Comparison of ENCODE assay signal across 8 mouse cellular contexts in genomic region chr8:124662446-124663111, GRCm38 (mm10). TPM values are rescaled to one million over a fixed set of nuclear protein-coding genes. Genes with fewer than 3 reads are reported as not detected.
A peak's percentile ranks its signal among the peaks of the same experiment; 100 is the strongest.
DNase-seq lines count a peak whose midpoint lies in the region; ATAC-seq and TF ChIP-seq lines count a peak whose summit lies in the region.

No protein-coding gene starts in this region.

- intact Hi-C loops in heart, postnatal 36 days (cut with DNase I), result loop anchor here (2.0 kb wide), 2 partner anchors 18 to 30 kb away; no protein-coding TSS in a partner anchor

- peaks cover 51% of the 10 kb centered on the region for H3K79me2 ChIP-seq in C2C12 (ENCODE audit: control insufficient read depth, insufficient read depth)

- no peaks in the 10 kb centered on the region for H3K9me3 ChIP-seq in liver, postnatal 0 days (ENCODE audit: low read length)

- TF ChIP-seq CTCF in C2C12 (IDR thresholded peaks at IDR 0.05; ENCODE audit: control insufficient read depth, insufficient read depth, insufficient read length), result no peak
- TF ChIP-seq CTCF in liver, postnatal 0 days (IDR thresholded peaks at IDR 0.05; ENCODE audit: low read depth), result no peak

- H3K9ac ChIP-seq in liver, postnatal 0 days (replicated peaks), result peak overlapping the region; percentile 86

- H3ac ChIP-seq in C2C12 (ENCODE audit: control insufficient read depth, insufficient read length, low read depth), result peak overlapping the region; percentile 82

- H3K27me3 ChIP-seq in C2C12 (ENCODE audit: control insufficient read depth, insufficient read depth, insufficient read length), result no peaks in the 10 kb centered on the region
- H3K27me3 ChIP-seq in liver, postnatal 0 days (ENCODE audit: insufficient read depth, low read length), result no peaks in the 10 kb centered on the region

- under 1% methylated on average over 49 of the region's 49 CpGs for WGBS in liver, postnatal 0 days (ENCODE audit: insufficient replicate concordance)

- H3K4me3 ChIP-seq in C2C12 (ENCODE audit: insufficient read depth, poor library complexity, severe bottlenecking), result peak overlapping the region; percentile 65
- H3K4me3 ChIP-seq in liver, postnatal 0 days (ENCODE audit: low read depth, low read length), result peak overlapping the region; percentile 84

- peaks cover 6% of the 10 kb centered on the region for H3K36me3 ChIP-seq in C2C12 (ENCODE audit: control insufficient read depth, insufficient read depth)
- no peaks in the 10 kb centered on the region for H3K36me3 ChIP-seq in liver, postnatal 0 days (replicated peaks; ENCODE audit: insufficient read depth, low read length)

- H3K4me1 ChIP-seq in liver, postnatal 0 days (ENCODE audit: insufficient read depth), result peaks cover 44% of the 10 kb centered on the region

- TF ChIP-seq EP300 in liver, postnatal 0 days (IDR thresholded peaks at IDR 0.05; ENCODE audit: low read depth), result no peak

- peak overlapping the region; percentile 83 for H3K27ac ChIP-seq in liver, postnatal 0 days (ENCODE audit: low read depth)

- H3K79me3 ChIP-seq in C2C12 (ENCODE audit: low read depth), result peaks cover 38% of the 10 kb centered on the region

- 0 out of 2 replicates have a peak, but pooled peaks have one; percentile 1 for ATAC-seq in common myeloid progenitor, adult 5-6 weeks (replicated peaks; ENCODE audit: low read depth, poor library complexity, severe bottlenecking)
- peak; percentile 42 for ATAC-seq in liver, postnatal 0 days
- no peak for ATAC-seq in activated CD4-positive, CD25-positive, alpha-beta regulatory T cell, adult 4 months

- DNase-seq in embryo, embryonic 10 days (ENCODE audit: low spot score), result peak; percentile 43
- no peak for DNase-seq in embryo, embryonic 9.5 days (ENCODE audit: extremely low spot score)
- peak; percentile 31 to 42 for DNase-seq in heart, postnatal 36 days
- peak; percentile 28 for DNase-seq in liver, postnatal 0 days
- no peak for DNase-seq in testis, postnatal 14 days (ENCODE audit: low spot score)

- H3K4me2 ChIP-seq in liver, postnatal 0 days (ENCODE audit: low read depth, low read length), result peak overlapping the region; percentile 93

TF ChIP-seq in C2C12, 6 proteins besides CTCF, POLR2A, EP300 and RAD21:
- TF ChIP-seq MYOD1 (IDR thresholded peaks at IDR 0.05; ENCODE audit: control insufficient read depth, insufficient read length, low read depth) (no peak), MYOG (IDR thresholded peaks at IDR 0.05; ENCODE audit: control insufficient read depth, extremely low read depth, insufficient read length) (no peak), USF1 (IDR thresholded peaks at IDR 0.05; ENCODE audit: low read depth) (no peak), MAX (IDR thresholded peaks at IDR 0.05) (no peak), CEBPB (IDR thresholded peaks at IDR 0.05; ENCODE audit: low read depth) (no peak), FOSL1 (IDR thresholded peaks at IDR 0.05; ENCODE audit: insufficient read depth, low read length, poor library complexity, severe bottlenecking) (no peak)
TF ChIP-seq in C2C12: peak in this region for 0.

RNA-seq across cellular contexts. Expression of gene 2310022B05Rik, which starts 0.6 kb away (rescaled TPM):
- 52.1 TPM for polyA plus RNA-seq in C2C12 (2012; fragmentation: generic; extraction: Trizol)
- total RNA-seq in common myeloid progenitor, adult 5-6 weeks (2017), result 3.3 and 5.4 TPM in 2 replicates
- total RNA-seq in heart, postnatal 36 days (2021), result 10 to 100 TPM; 68.7 to 73.6 TPM
- polyA plus RNA-seq in liver, postnatal 0 days (2015; fragmentation: Nextera tagmentation; extraction: Ambion mirVana), result 4.1 and 4.2 TPM in 2 replicates
- polyA plus RNA-seq in activated CD4-positive, CD25-positive, alpha-beta regulatory T cell, adult 4 months (2017; shearing (Covaris generic)), result 1 to 10 TPM in 1 of 2 experiments, under 1 TPM in 1; 0.82 to 1.3 TPM

RNA-seq across cellular contexts. Expression of gene Ttc13, which starts 59.2 kb away (rescaled TPM):
- 23.0 TPM for polyA plus RNA-seq in C2C12 (2012; fragmentation: generic; extraction: Trizol)
- total RNA-seq in common myeloid progenitor, adult 5-6 weeks (2017), result 43.7 and 50.6 TPM in 2 replicates
- total RNA-seq in heart, postnatal 36 days (2021), result 10 to 100 TPM; 16.7 to 17.4 TPM
- 11.5 and 14.0 TPM in 2 replicates for polyA plus RNA-seq in liver, postnatal 0 days (2015; fragmentation: Nextera tagmentation; extraction: Ambion mirVana)
- polyA plus RNA-seq in activated CD4-positive, CD25-positive, alpha-beta regulatory T cell, adult 4 months (2017; shearing (Covaris generic)), result 10 to 100 TPM; 31.1 to 42.0 TPM

RNA-seq across cellular contexts. Expression of gene Arv1, which starts 59.4 kb away (rescaled TPM):
- polyA plus RNA-seq in C2C12 (2012; fragmentation: generic; extraction: Trizol), result 11.4 TPM
- 3.3 and 5.5 TPM in 2 replicates for total RNA-seq in common myeloid progenitor, adult 5-6 weeks (2017)
- total RNA-seq in heart, postnatal 36 days (2021), result 1 to 10 TPM; 3.6 to 5.6 TPM
- 4.5 and 5.2 TPM in 2 replicates for polyA plus RNA-seq in liver, postnatal 0 days (2015; fragmentation: Nextera tagmentation; extraction: Ambion mirVana)
- polyA plus RNA-seq in activated CD4-positive, CD25-positive, alpha-beta regulatory T cell, adult 4 months (2017; shearing (Covaris generic)), result 10 to 100 TPM; 19.8 to 21.9 TPM

Comparison
In these comparisons a context has a peak if more than half of its experiments do, and no peak if none do; other contexts are left out.
1. DNase-seq: peak in embryo, embryonic 10 days (single experiment), heart, postnatal 36 days (2 of 2) and liver, postnatal 0 days (single experiment); none in embryo, embryonic 9.5 days (single experiment) and testis, postnatal 14 days (single experiment).
2. RNA of gene 2310022B05Rik, which starts 0.6 kb away (polyA plus RNA-seq): 52.1 TPM in C2C12 (single experiment); 4.1 to 4.2 TPM in liver, postnatal 0 days and 0.82 to 1.3 TPM in activated CD4-positive, CD25-positive, alpha-beta regulatory T cell, adult 4 months; every median in the first group is over 10 times any median in the second.